Mouse (Mus musculus): ENCODE measurements around the gene Gm6685.
A peak's percentile ranks its signal among the peaks of the same experiment; 100 is the strongest.
"Not testable (repeated sequence)": the region's sequence is repeated elsewhere in the genome, so short reads cannot be mapped to it uniquely, and the experiment has no call there.

Gene Gm6685

GRCm38 (mm10) chr11:28339224-28340150 lies at the start of gene Gm6685:
Gene Gm6685 (minus strand): TSS chr11:28339867.
- DNase-seq (ENCODE audit: low read depth, low spot score) = not testable (repeated sequence)

- no peak for DNase-seq (ENCODE audit: low read depth, low spot score)
Measured at GRCm38 (mm10) chr11:28375891-28376290, 36.2 kb upstream of the Gm6685 start.

GRCm38 (mm10) chr11:28374636-28375035 lies 35.0 kb upstream of the Gm6685 start:
- no peak for DNase-seq (ENCODE audit: low read depth, low spot score)

- DNase-seq (ENCODE audit: low read depth, low spot score) = not testable (repeated sequence)
Measured at GRCm38 (mm10) chr11:28371381-28371780, 31.7 kb upstream of the Gm6685 start.

- no peak for DNase-seq (ENCODE audit: low read depth, low spot score)
Measured at GRCm38 (mm10) chr11:28365929-28366244, 26.2 kb upstream of the Gm6685 start.

- DNase-seq (ENCODE audit: low read depth, low spot score) = peak; percentile 64
Measured at GRCm38 (mm10) chr11:28365209-28365928, 25.7 kb upstream of the Gm6685 start.

GRCm38 (mm10) chr11:28343465-28343864 lies 3.8 kb upstream of the Gm6685 start:
- DNase-seq (ENCODE audit: low read depth, low spot score) = no peak

- no peak for DNase-seq (ENCODE audit: low read depth, low spot score)
Measured at GRCm38 (mm10) chr11:28341887-28342286, 2.2 kb upstream of the Gm6685 start.

- no peak for DNase-seq (ENCODE audit: low read depth, low spot score)
Measured at GRCm38 (mm10) chr11:28327878-28328277, 11.8 kb downstream of the Gm6685 start.

GRCm38 (mm10) chr11:28313396-28313795 lies 26.3 kb downstream of the Gm6685 start:
- no peak for DNase-seq (ENCODE audit: low read depth, low spot score)

- DNase-seq (ENCODE audit: low read depth, low spot score) = no peak
Measured at GRCm38 (mm10) chr11:28307723-28308122, 31.9 kb downstream of the Gm6685 start.

GRCm38 (mm10) chr11:28290440-28290839 lies 49.2 kb downstream of the Gm6685 start:
- DNase-seq (ENCODE audit: low read depth, low spot score) = no peak

All from WW6 (cell line).